9 mouse cellular contexts compared by ENCODE assay signal in genomic region chr10:83361643-83362382, GRCm38 (mm10). TPM values are rescaled to one million over a fixed set of nuclear protein-coding genes. Genes with fewer than 3 reads are reported as not detected.
DNase-seq lines count a peak whose midpoint lies in the region; ATAC-seq and TF ChIP-seq lines count a peak whose summit lies in the region.
"Had no signal": no experiment of that assay in that cellular context is flagged by ENCODE, and none has a peak within 500 bp of the region (broad histone marks: within the 10 kb centered on the region; RNA-seq: fewer than 3 reads in every experiment).

No protein-coding gene starts in this region.

- no peaks in the 10 kb centered on the region for H3K27me3 ChIP-seq in forebrain, postnatal 0 days (ENCODE audit: insufficient read depth, low read length)
- no peaks in the 10 kb centered on the region for H3K27me3 ChIP-seq in limb, embryonic 11.5 days (ENCODE audit: control insufficient read depth, insufficient read depth, low read length)

- no peak overlapping the region for H3K4me3 ChIP-seq in forebrain, postnatal 0 days (ENCODE audit: low read depth, low read length)
- H3K4me3 ChIP-seq in limb, embryonic 11.5 days (ENCODE audit: low read depth, low read length), result no peak overlapping the region

- no peaks in the 10 kb centered on the region for H3K9me3 ChIP-seq in forebrain, postnatal 0 days (ENCODE audit: low read length)
- H3K9me3 ChIP-seq in limb, embryonic 11.5 days (ENCODE audit: control insufficient read depth, low read length), result no peaks in the 10 kb centered on the region

- H3K4me1 ChIP-seq in forebrain, postnatal 0 days (ENCODE audit: insufficient read depth), result peaks cover 11% of the 10 kb centered on the region; the same call in 1 of the 2 replicates
- H3K4me1 ChIP-seq in limb, embryonic 11.5 days (ENCODE audit: control insufficient read depth, insufficient read depth, low read length), result peaks cover 3% of the 10 kb centered on the region; the same call in 1 of the 2 replicates

- 0 out of 2 replicates have a peak, but pooled peaks have one; percentile 36 for ATAC-seq in frontal cortex, adult (ENCODE audit: low TSS enrichment)
- no peak for ATAC-seq in forebrain, postnatal 0 days
- no peak for ATAC-seq in limb, embryonic 11.5 days (ENCODE audit: insufficient number of reproducible peaks, low FRiP score, low TSS enrichment, low read depth)

- DNase-seq in frontal cortex, postnatal 25 days (ENCODE audit: low spot score in 2 of 2), result no peak
- DNase-seq in 3T3-L1 (ENCODE audit: low read depth, low spot score), result peak; percentile 70
- DNase-seq in brain, adult 2 months (ENCODE audit: low read depth, low spot score), result peak; percentile 63
- peak; percentile 45 for DNase-seq in forebrain, postnatal 0 days
- DNase-seq in limb, embryonic 11.5 days (ENCODE audit: low spot score), result no peak
- DNase-seq in naive thymus-derived CD4-positive, alpha-beta T cell, adult 2 months (ENCODE audit: low read depth), result peak; percentile 62
- DNase-seq in urinary bladder, postnatal 36 days (ENCODE audit: low spot score in 2 of 2), result no peak

- 36% methylated on average over 5 of the region's 5 CpGs for WGBS in forebrain, postnatal 0 days
- 64% methylated on average over 5 of the region's 5 CpGs for WGBS in limb, embryonic 11.5 days

- peak overlapping the region; percentile 74; the same call in 1 of the 2 replicates for H3K4me2 ChIP-seq in forebrain, postnatal 0 days (ENCODE audit: low read depth)
- H3K4me2 ChIP-seq in limb, embryonic 11.5 days (ENCODE audit: low read depth, severe bottlenecking), result peak overlapping the region; percentile 71; the same call in 1 of the 2 replicates

- peak; percentile 66 for TF ChIP-seq CTCF in forebrain, postnatal 0 days (IDR thresholded peaks at IDR 0.05; ENCODE audit: low read depth)

- H3K9ac ChIP-seq in forebrain, postnatal 0 days, result no peak overlapping the region
- no peak overlapping the region for H3K9ac ChIP-seq in limb, embryonic 11.5 days (ENCODE audit: low read length)

- H3K27ac ChIP-seq in forebrain, postnatal 0 days (ENCODE audit: low read depth, low read length), result no peak overlapping the region
- H3K27ac ChIP-seq in limb, embryonic 11.5 days (replicated peaks; ENCODE audit: low read depth, low read length), result no peak overlapping the region
- H3K27ac ChIP-seq: macrophage had no signal

- peaks cover 41% of the 10 kb centered on the region for H3K36me3 ChIP-seq in forebrain, postnatal 0 days (ENCODE audit: insufficient read depth)
- peaks cover 6% of the 10 kb centered on the region; the same call in 1 of the 2 replicates for H3K36me3 ChIP-seq in limb, embryonic 11.5 days (ENCODE audit: control insufficient read depth, insufficient read depth, low read length)

RNA-seq across cellular contexts. Expression of gene D10Wsu102e, which starts 1.8 kb away (rescaled TPM):
- total RNA-seq in forebrain, postnatal 0 days (2014; rRNA removed), result 2.0 and 2.3 TPM in 2 replicates
- polyA plus RNA-seq in forebrain, postnatal 0 days (2015; fragmentation: Nextera tagmentation; extraction: Ambion mirVana), result 0.47 and 0.61 TPM in 2 replicates
- 1.0 and 1.2 TPM in 2 replicates for polyA plus RNA-seq in limb, embryonic 11.5 days (2014; fragmentation: Nextera tagmentation; extraction: Ambion mirVana)

RNA-seq across cellular contexts. Expression of gene Slc41a2, which starts 24.1 kb away (rescaled TPM):
- total RNA-seq in forebrain, postnatal 0 days (2014; rRNA removed), result 22.3 and 23.8 TPM in 2 replicates
- 5.5 and 10.1 TPM in 2 replicates for polyA plus RNA-seq in forebrain, postnatal 0 days (2015; fragmentation: Nextera tagmentation; extraction: Ambion mirVana)
- 0.13 and 0.59 TPM in 2 replicates for polyA plus RNA-seq in limb, embryonic 11.5 days (2014; fragmentation: Nextera tagmentation; extraction: Ambion mirVana)

Comparison
In these comparisons a context has a peak if more than half of its experiments do, and no peak if none do; other contexts are left out.
1. DNase-seq: peak in 3T3-L1 (single experiment), brain, adult 2 months (single experiment), forebrain, postnatal 0 days (single experiment) and naive thymus-derived CD4-positive, alpha-beta T cell, adult 2 months (single experiment); none in frontal cortex, postnatal 25 days (0 of 2), limb, embryonic 11.5 days (single experiment) and urinary bladder, postnatal 36 days (0 of 2).